Mouse (Mus musculus) left cerebral cortex, adult 8-10 months (tissue): ENCODE results near the gene Dpy19l1. TPM values are rescaled to one million over a fixed set of nuclear protein-coding genes. Genes with fewer than 3 reads are reported as not detected.

Source experiments
- DNase-seq, 2 experiments: peaks; one replicate each; pipeline ENCODE4 v3.0.0; 2022; ENCODE audit warnings: low spot score in 2 of 2
- total RNA-seq, 4 experiments: library from RNA; stranded (reverse); gene quantifications; 2 replicates each; pipeline ENCODE4 v1.2.4; 2022

The Dpy19l1 gene
- total RNA-seq, 4 experiments from 2014 or later: 80.2 to 89.8 (median 88.1) TPM

DNA sequence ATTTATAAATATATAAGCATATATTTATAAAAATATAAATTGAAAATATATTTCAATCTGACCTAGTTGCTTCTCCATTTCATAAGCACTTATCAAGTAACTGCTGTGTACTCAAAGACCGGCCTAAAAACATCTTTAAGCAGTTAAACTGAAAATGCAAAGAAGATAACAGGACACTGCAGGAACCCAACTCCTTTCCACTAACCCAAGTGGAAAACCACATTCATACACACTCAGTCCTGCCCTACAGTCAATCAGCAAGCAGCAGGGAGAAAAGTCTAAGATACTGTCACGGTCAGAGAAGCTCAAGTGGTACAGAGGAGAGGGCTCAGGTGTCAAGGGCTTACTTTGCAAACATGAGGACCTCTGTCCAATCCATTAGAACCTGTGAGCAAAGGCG lies 30.4 kb downstream of the Dpy19l1 start:
- no peak for DNase-seq

DNA sequence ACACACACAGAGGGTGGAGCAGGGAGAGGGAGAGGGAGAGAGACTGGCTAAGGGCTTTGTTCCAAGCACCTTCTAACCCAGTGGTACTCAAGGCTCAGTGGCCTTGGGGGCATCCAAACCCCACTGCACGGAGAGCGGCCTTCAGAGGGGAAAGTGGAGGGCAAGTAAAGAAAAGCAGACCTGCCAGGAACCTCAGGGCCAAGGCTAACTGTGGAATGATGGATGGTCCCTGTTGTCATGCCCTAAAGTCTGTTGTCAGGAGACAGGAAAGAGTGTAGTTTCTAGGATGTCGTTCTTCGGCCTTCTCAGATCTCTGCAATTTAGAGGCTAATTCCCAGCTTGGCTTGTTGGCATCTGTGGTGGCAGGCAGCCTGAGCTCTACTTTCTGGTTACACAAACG lies 32.8 kb downstream of the Dpy19l1 start:
- DNase-seq: no peak

- no peak for DNase-seq
Measured at GRCm38 (mm10) chr9:24467186-24467585, 35.8 kb downstream of the Dpy19l1 start.

- peak in 1 of 2 experiments; percentile 49 for DNase-seq
Measured at GRCm38 (mm10) chr9:24466649-24467048, 36.3 kb downstream of the Dpy19l1 start.

DNA sequence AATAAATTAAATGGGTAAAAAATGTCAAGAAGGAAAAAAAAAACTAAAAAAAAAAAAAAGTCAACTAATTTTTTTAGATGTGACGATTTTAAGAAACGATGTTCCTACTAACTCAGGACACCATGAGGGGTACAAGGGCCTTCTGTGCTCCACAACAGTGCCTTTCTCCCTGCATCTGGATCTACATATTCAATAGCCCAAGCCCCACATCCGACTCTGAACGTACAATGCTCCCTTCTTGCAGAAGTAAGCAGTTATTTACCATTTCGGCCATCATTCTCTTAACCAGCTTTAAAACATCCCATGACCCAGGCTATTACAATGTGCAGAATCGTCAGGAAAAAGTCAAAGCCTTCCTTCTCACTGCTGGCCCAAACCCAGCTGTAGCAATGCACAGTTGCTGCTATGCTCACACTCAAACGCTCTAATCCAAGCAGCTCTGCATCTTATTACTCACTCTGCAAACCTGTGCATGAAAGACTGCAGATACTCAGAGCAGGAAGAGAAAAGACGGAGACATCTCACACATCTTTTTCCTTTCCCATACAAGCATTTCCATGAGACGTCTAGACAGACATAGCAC lies 41.5 kb downstream of the Dpy19l1 start:
- DNase-seq: no peak

DNA sequence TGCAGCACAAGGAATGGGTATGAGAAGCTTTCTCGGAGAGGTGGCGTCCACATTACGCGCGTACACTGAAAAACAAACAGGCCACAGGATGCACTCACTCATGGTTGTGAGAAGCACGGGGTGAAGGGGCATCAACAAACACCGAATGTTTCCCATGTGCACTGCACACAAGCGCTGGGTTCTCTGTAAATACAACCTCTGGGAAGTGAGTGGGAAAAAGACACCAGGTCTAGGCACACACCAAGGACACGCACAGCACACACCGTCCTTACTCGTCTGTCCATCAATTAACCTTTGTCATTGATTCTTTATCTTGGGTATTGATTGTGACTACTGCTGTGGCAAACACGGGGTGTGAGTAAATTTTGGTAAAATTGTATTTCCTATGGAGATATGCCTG lies 49.1 kb downstream of the Dpy19l1 start:
- no peak for DNase-seq

DNA sequence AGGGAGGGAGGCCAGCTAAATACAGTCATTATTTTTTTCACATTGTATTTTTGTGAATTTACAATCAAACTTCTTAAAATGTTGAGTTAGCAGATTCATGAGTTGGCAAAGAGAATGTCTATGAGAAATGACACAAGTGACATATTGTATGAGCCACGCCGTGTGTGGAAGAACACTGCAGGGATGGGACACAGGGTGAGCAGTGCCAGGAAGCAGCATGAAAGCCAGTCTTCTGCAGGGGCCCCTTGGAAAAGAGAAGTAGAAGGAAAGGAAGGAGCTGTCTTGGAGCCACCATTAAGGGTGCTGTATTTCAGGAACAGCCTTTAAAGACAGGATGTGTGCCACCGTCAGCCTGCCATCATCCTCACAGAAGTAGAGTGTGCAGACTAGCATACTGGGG lies 52.0 kb downstream of the Dpy19l1 start:
- no peak for DNase-seq

DNA sequence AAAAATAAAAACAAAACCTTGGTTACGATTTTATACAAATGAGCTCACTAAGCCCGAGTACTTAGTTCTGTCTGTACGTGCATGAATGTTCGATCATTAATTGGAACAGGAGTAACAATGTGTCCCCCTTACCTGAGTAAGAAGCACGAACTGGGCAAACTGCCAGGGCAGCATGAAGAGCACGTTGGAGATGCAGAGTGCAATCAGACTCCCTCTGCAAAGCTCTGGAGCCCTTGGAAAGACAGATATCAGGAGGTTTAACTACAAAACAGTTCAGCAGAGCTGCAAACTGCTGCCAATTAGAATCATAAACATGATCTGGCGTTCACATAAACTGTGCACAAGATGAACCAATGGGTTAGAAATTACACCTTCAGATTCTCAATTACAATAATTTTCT lies 52.4 kb downstream of the Dpy19l1 start:
- no peak for DNase-seq

GRCm38 (mm10) chr9:24434901-24435300 lies 68.0 kb downstream of the Dpy19l1 start:
- no peak for DNase-seq

GRCm38 (mm10) chr9:24429721-24430120 lies 73.2 kb downstream of the Dpy19l1 start:
- DNase-seq: no peak

DNA sequence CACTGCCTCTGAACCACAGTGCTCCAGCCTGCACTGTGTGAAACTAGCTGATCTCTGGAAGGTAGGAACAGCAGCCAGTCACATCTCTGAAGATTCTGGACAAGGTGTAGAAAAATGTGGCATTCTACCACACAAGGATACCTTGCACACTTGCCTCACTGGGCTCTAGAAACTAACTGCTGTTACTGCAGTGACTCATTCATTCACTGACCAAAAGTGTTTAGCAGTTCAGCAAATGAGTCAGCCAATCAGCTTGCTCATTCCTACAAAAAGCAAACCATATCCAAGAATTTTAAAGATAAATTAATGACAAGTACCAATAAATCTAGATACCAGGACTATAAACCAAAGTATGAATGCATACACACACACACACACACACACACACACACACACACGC lies 77.3 kb downstream of the Dpy19l1 start:
- DNase-seq: no peak

- no peak for DNase-seq
Measured at GRCm38 (mm10) chr9:24423241-24423640, 79.7 kb downstream of the Dpy19l1 start.

DNA sequence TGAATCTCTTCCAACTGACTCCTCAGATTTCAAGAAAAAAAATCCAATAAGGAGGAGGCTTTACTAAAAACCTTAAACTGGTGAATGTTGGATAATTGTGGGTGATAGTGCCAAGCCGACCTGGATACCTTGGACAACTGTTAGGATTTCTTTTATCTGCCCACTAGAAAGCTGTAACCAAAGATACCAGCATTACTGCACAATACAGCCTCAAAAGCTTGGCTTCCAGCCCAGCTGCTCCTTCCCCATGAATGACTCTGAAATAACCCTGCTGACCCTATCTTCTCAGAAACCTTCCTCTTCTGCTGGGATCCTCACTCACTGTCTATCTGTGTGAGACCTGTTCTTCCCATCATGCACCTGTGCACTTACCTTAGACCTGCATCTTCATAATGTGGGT lies 81.1 kb downstream of the Dpy19l1 start:
- DNase-seq: no peak

- DNase-seq: no peak
Measured at GRCm38 (mm10) chr9:24421221-24421620, 81.7 kb downstream of the Dpy19l1 start.

GRCm38 (mm10) chr9:24420144-24420543 lies 82.8 kb downstream of the Dpy19l1 start:
- no peak for DNase-seq

GRCm38 (mm10) chr9:24418281-24418680 lies 84.7 kb downstream of the Dpy19l1 start:
- no peak for DNase-seq

GRCm38 (mm10) chr9:24411483-24411882 lies 91.5 kb downstream of the Dpy19l1 start:
- DNase-seq: no peak

- DNase-seq: no peak
Measured at GRCm38 (mm10) chr9:24410439-24410838, 92.5 kb downstream of the Dpy19l1 start.

DNA sequence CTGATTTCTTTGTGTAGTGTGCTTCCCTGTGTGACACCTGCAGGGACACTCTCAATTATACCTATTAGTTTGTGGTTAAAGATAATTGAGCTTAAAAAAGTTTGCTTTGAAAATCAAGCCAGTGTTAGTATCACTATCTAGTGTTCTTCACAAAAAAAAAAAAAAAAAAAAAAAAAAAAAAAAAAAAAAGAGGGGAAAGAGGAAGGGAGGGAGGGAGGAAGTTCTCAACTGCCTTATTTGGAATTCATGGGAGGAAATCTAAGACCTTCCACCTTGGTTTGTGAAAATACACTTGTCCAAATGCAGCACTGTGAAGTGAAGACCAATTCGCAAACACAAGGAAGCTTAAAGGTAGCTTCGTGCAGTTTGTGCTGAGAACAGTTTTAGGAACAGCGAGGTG lies 94.9 kb downstream of the Dpy19l1 start:
- DNase-seq: no peak

DNA sequence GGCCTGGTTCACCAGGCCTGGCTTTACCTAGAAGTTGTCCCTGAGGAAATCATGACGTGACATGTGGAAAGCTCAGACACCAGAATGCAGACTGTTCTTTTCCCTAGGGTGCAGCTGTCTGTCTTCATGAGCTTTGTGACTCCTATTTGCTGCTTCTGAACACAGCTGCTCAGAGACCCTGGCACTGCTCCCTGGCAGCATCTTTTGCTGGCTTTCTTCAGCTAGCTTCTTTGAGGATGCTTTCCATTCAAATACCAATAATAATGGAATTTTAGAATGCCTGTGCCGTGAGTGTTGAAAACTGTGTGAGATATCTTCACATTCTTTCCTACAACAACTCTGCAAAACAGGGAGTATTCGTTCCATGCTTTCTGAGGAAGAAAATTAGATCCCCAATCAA lies 108.8 kb downstream of the Dpy19l1 start:
- no peak for DNase-seq

- peak in 1 of 2 experiments; percentile 18 for DNase-seq
Measured at GRCm38 (mm10) chr9:24390807-24391370, 112.1 kb downstream of the Dpy19l1 start.

DNA sequence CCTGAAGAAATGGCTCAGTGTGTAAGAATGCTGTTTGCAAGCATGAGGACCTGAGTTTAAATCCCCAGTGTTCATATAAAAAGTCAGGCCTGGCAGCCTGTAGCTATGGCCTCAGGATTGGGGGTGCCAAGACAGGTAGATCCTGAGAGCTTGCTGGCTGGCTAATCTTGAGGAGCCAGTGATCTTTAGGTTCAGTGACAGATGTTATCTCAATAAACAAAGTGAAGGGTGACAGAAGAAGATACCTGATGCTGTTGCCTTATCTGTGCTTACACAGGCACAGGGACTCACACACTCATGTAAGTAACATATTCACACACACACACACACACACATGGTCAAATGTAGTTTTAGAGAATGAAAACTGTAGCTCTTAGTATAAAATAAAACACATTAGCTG lies 115.7 kb downstream of the Dpy19l1 start:
- DNase-seq: no peak

DNA sequence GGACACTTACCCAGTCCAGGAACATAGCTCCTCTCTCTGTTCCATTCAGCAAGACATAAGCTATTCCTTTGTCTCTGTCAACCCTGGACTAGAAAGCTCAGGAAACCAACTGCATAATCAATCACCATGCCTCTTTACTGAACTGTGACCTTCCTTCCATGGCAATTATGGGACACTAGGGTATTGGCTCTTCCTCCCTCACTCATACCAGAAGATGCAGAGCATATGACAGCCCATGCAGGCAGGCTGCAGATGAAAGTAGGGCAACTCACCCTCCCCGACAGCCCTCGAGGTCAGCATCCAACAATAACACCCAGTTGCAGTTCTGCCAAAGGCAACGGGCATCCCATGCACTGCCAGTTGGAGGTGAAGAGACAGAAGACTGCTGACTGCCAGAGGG lies 123.6 kb downstream of the Dpy19l1 start:
- no peak for DNase-seq

GRCm38 (mm10) chr9:24378848-24379247 lies 124.1 kb downstream of the Dpy19l1 start:
- DNase-seq: no peak
